Mouse (Mus musculus): Measurements from ENCODE around the gene Pax5. TPM values are rescaled to one million over a fixed set of nuclear protein-coding genes. Genes with fewer than 3 reads are reported as not detected.
"Not testable (repeated sequence)": the region's sequence is repeated elsewhere in the genome, so short reads cannot be mapped to it uniquely, and the experiment has no call there.

Gene Pax5
- polyA plus RNA-seq (2016; fragmentation: Nextera tagmentation; extraction: Ambion mirVana), result 0.26 and 0.71 TPM in 2 replicates

DNA sequence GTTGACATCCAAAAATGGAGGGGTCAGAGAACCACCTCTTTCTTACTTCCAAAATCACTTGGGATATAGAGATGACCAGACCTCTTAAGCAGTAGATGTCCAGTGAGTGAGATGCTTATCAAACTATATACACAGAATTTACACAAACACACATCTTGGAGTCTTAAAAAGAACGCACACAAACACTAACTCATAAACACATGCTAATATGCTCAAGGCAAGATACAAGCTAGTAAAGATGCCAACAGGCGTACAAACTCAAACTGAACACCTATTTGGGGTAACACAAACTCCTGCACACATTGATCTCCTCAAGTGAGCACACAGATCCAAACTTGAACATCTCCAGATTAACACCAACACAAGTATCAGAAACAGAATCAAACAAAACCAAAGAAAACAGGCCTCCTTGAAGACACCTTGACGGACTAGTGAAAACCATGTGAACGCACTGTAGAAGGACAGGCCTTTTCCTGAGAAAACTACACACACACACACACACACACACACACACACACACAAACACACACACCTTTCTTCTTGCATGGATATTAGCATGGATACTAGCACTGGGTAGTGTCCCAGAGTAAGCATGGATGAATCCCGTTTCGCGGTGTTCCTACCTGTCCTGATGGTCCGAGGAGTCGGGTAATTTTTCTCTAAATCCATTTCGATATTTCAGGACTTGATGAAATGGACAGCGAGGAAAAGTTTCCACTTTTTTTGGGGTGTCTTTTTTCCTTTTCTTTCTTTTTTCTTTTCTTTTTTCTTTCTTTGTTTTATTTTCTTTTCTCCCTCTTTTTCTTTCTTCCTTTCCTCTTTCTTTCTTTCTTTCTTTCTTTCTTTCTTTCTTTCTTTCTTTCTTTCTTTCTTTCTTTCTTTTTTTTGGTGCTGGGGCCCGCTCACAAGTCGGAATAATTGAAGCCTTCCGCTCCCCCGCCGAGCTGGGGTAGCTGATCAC lies at the start of gene Pax5:
TSS of gene Pax5 (minus strand) at position 748 of the 961 bp plus-strand sequence.
- no peak for DNase-seq (ENCODE audit: extremely low spot score, low spot score)
- Histone ChIP-seq H3K27me3 (ENCODE audit: poor library complexity, severe bottlenecking) (peaks cover 100% of the 10 kb centered on the region), H3K27ac (no peak within 1 kb of the TSS)

GRCm38 (mm10) chr4:44757131-44757530 lies 46.8 kb upstream of the Pax5 start:
- not testable (repeated sequence) for DNase-seq (ENCODE audit: extremely low spot score, low spot score); H3K36me3 ChIP-seq (replicated peaks); H3K9me3 ChIP-seq; H3K27me3 ChIP-seq (ENCODE audit: poor library complexity, severe bottlenecking)
- Histone ChIP-seq H3K4me1 (peaks cover 20% of the 10 kb centered on the region), H3K27ac (peak overlapping the region; percentile 96), H3K4me3 (peak overlapping the region; percentile 96)
- WGBS, result 6% methylated on average over 10 of the region's 10 CpGs

More for the DNA sequence above, at the start of gene Pax5:
- WGBS, result 24% methylated on average over 16 of the region's 16 CpGs
- Histone ChIP-seq H3K4me1 (peaks cover 40% of the 10 kb centered on the region), H3K36me3 (replicated peaks) (no peaks in the 10 kb centered on the region), H3K9me3 (no peaks in the 10 kb centered on the region), H3K4me3 (peak within 1 kb of the TSS; percentile 30)

GRCm38 (mm10) chr4:44756134-44756951 lies 46.1 kb upstream of the Pax5 start:
- Histone ChIP-seq H3K27me3 (ENCODE audit: poor library complexity, severe bottlenecking) (no peaks in the 10 kb centered on the region), H3K27ac (peak overlapping the region; percentile 96), H3K9me3 (no peaks in the 10 kb centered on the region), H3K4me3 (peak overlapping the region; percentile 96), H3K36me3 (replicated peaks) (no peaks in the 10 kb centered on the region), H3K4me1 (peaks cover 20% of the 10 kb centered on the region)
- peak; percentile 95 for DNase-seq (ENCODE audit: extremely low spot score, low spot score)
- under 1% methylated on average over 60 of the region's 60 CpGs for WGBS

- no peaks in the 10 kb centered on the region for H3K27me3 ChIP-seq (ENCODE audit: poor library complexity, severe bottlenecking)
- H3K36me3 ChIP-seq (replicated peaks), result no peaks in the 10 kb centered on the region
- H3K9me3 ChIP-seq, result no peaks in the 10 kb centered on the region
- H3K4me3 ChIP-seq, result peak within 1 kb of the TSS; percentile 96
- H3K27ac ChIP-seq, result peak within 1 kb of the TSS; percentile 96
- 6% methylated on average over 15 of the region's 15 CpGs for WGBS
- peaks cover 20% of the 10 kb centered on the region for H3K4me1 ChIP-seq
- DNase-seq (ENCODE audit: extremely low spot score, low spot score), result no peak
Observed at GRCm38 (mm10) chr4:44755553-44756133, 45.4 kb upstream of the Pax5 start, which contains the start of gene Zcchc7. Gene Zcchc7, plus strand, starts transcription at chr4:44755877.

- Histone ChIP-seq H3K9me3 (peaks cover 21% of the 10 kb centered on the region), H3K36me3 (replicated peaks) (no peaks in the 10 kb centered on the region), H3K4me1 (no peaks in the 10 kb centered on the region), H3K4me3 (no peak overlapping the region), H3K27ac (no peak overlapping the region), H3K27me3 (ENCODE audit: poor library complexity, severe bottlenecking) (no peaks in the 10 kb centered on the region)
- DNase-seq (ENCODE audit: extremely low spot score, low spot score), result no peak
- WGBS, result 76% methylated on average over 1 of the region's 1 CpGs
Observed at GRCm38 (mm10) chr4:44740471-44740870, 30.2 kb upstream of the Pax5 start.

- Histone ChIP-seq H3K27me3 (ENCODE audit: poor library complexity, severe bottlenecking) (peaks cover 49% of the 10 kb centered on the region), H3K27ac (no peak overlapping the region), H3K4me1 (peaks cover 12% of the 10 kb centered on the region), H3K9me3 (no peaks in the 10 kb centered on the region), H3K36me3 (replicated peaks) (no peaks in the 10 kb centered on the region), H3K4me3 (no peak overlapping the region)
- 85% methylated on average over 4 of the region's 4 CpGs for WGBS
- no peak for DNase-seq (ENCODE audit: extremely low spot score, low spot score)
Observed at GRCm38 (mm10) chr4:44721237-44721636, 10.9 kb upstream of the Pax5 start.

DNA sequence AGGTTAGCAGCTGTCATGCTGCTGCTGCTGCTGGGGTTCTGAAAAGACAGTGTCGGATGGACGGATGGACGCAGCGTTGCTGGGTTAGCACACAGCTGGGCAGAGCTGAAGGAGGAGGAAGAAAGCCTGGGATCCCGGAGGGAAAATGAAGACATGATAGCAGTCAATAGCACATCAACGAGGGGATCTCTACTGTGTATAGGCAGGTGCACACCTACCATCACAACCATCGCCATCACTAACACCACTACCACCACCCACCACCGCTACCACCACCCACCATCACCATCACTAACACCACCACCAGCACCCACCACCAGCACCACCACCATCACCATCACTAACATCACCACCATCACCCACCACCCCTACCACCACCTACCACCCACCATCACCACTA lies 9.8 kb upstream of the Pax5 start:
- Histone ChIP-seq H3K36me3 (replicated peaks) (no peaks in the 10 kb centered on the region), H3K9me3 (no peaks in the 10 kb centered on the region), H3K4me3 (no peak overlapping the region), H3K4me1 (peaks cover 14% of the 10 kb centered on the region), H3K27ac (no peak overlapping the region), H3K27me3 (ENCODE audit: poor library complexity, severe bottlenecking) (peaks cover 60% of the 10 kb centered on the region)
- WGBS, result 97% methylated on average over 8 of the region's 8 CpGs
- no peak for DNase-seq (ENCODE audit: extremely low spot score, low spot score)

GRCm38 (mm10) chr4:44717676-44718075 lies 7.4 kb upstream of the Pax5 start:
- H3K27me3 ChIP-seq (ENCODE audit: poor library complexity, severe bottlenecking), result peaks cover 84% of the 10 kb centered on the region
- no peaks in the 10 kb centered on the region for H3K36me3 ChIP-seq (replicated peaks)
- peaks cover 33% of the 10 kb centered on the region for H3K4me1 ChIP-seq
- no peak overlapping the region for H3K27ac ChIP-seq
- no peaks in the 10 kb centered on the region for H3K9me3 ChIP-seq
- no peak overlapping the region for H3K4me3 ChIP-seq
- WGBS, result 85% methylated on average over 3 of the region's 3 CpGs
- DNase-seq (ENCODE audit: extremely low spot score, low spot score), result no peak

DNA sequence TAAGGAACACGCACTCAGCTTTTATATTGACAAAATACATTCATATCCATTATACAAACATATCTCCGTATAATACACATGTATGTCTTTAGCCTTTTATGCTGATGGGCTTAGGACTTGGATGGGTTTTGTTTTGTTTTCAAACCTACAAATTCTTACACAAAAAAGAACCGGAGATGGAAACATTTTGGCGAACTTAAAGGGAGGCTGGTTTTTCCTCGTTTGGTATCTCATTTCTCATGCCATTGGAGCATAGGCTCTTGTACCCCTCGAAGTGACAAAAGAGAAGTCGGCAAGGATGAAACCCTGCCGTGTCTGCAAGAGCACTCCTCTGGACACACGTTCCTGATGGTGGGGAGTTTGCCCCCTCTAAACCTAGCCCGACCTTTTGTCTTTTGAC lies 6.1 kb upstream of the Pax5 start:
- no peak for DNase-seq (ENCODE audit: extremely low spot score, low spot score)
- Histone ChIP-seq H3K27ac (no peak overlapping the region), H3K4me1 (peaks cover 46% of the 10 kb centered on the region), H3K9me3 (no peaks in the 10 kb centered on the region), H3K27me3 (ENCODE audit: poor library complexity, severe bottlenecking) (peaks cover 96% of the 10 kb centered on the region), H3K36me3 (replicated peaks) (no peaks in the 10 kb centered on the region), H3K4me3 (no peak overlapping the region)
- WGBS, result 1% methylated on average over 10 of the region's 10 CpGs

GRCm38 (mm10) chr4:44715621-44716160 lies 5.4 kb upstream of the Pax5 start:
- no peaks in the 10 kb centered on the region for H3K36me3 ChIP-seq (replicated peaks)
- 9% methylated on average over 3 of the region's 3 CpGs for WGBS
- H3K4me3 ChIP-seq, result no peak overlapping the region
- DNase-seq (ENCODE audit: extremely low spot score, low spot score), result no peak
- peaks cover 99% of the 10 kb centered on the region for H3K27me3 ChIP-seq (ENCODE audit: poor library complexity, severe bottlenecking)
- no peak overlapping the region for H3K27ac ChIP-seq
- no peaks in the 10 kb centered on the region for H3K9me3 ChIP-seq
- H3K4me1 ChIP-seq, result peaks cover 49% of the 10 kb centered on the region

GRCm38 (mm10) chr4:44714111-44714621 lies 3.9 kb upstream of the Pax5 start:
- Histone ChIP-seq H3K27ac (no peak overlapping the region), H3K36me3 (replicated peaks) (no peaks in the 10 kb centered on the region), H3K4me3 (peak overlapping the region; percentile 33), H3K9me3 (no peaks in the 10 kb centered on the region), H3K27me3 (ENCODE audit: poor library complexity, severe bottlenecking) (peaks cover 99% of the 10 kb centered on the region), H3K4me1 (peaks cover 51% of the 10 kb centered on the region)
- peak; percentile 50 for DNase-seq (ENCODE audit: extremely low spot score, low spot score)
- WGBS, result 2% methylated on average over 27 of the region's 27 CpGs

DNA sequence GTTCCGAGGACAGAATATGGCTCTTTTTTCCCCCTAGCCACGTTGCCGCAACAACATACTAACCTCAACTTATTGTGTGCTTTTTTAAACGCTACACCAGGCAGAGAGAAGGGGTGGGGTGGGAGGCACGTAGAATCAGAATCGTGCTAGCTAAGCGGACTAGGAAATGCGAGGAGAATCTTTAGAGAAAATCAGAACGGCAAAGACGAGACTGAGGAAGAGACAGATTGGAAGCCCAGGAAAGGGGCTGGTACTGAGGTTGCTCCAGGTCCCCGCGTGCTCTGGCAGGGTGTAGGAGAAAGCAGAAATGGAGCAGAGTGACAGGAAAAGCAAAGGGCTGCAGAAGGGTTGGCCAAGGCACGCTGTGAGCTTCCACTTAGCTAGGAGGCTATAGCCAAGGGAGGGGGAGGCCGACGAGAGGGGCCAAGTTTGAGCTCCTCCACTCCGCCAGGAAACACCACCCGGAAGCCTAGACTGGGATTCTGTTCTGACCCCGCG lies 3.3 kb upstream of the Pax5 start:
- H3K4me1 ChIP-seq, result peaks cover 51% of the 10 kb centered on the region
- 1% methylated on average over 19 of the region's 19 CpGs for WGBS
- H3K36me3 ChIP-seq (replicated peaks), result no peaks in the 10 kb centered on the region
- H3K9me3 ChIP-seq, result no peaks in the 10 kb centered on the region
- H3K27ac ChIP-seq, result no peak overlapping the region
- peak; percentile 53 for DNase-seq (ENCODE audit: extremely low spot score, low spot score)
- peak overlapping the region; percentile 33 for H3K4me3 ChIP-seq
- peaks cover 99% of the 10 kb centered on the region for H3K27me3 ChIP-seq (ENCODE audit: poor library complexity, severe bottlenecking)
